Mouse (Mus musculus): Measurements from ENCODE around the gene Ybx2.

DNA sequence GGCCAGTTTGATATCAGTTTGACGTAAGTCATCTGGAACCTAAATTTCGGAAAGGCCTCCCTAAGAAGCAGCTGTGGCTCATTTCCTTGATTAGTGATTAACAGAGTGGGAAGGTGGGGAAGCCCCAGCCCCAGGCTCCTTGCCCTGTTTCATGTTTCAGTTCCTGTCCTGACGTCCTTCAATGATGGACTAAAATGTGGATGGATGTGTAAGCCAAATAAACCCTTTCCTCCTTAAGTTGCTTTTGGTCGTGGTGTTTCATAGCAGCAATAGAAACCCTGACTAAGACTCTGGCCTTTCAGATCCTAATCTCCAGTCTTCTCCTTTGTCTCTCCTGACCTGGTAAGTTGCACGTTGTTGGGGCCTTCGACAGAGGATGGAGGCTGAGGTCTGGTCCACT, 34.6 kb downstream of the Ybx2 start:
- TF ChIP-seq CTCF (IDR thresholded peaks at IDR 0.05; ENCODE audit: control insufficient read depth, insufficient read depth, low read length) (no peak), POLR2A (IDR thresholded peaks at IDR 0.05; ENCODE audit: borderline replicate concordance, control insufficient read depth, low read depth, low read length) (no peak)
